Mouse (Mus musculus) stomach, embryonic 16.5 days (tissue): ENCODE measurements around the gene Rnf43. TPM values are rescaled to one million over a fixed set of nuclear protein-coding genes. Genes with fewer than 3 reads are reported as not detected.

Experiments used
- ATAC-seq: fragments of 200-750 bp; cut with Nextera tagmentation; 2 replicates; pipeline ENCODE4 v1.8.0; 2017; ENCODE audit warnings: moderate number of reproducible peaks, moderate TSS enrichment; ENCODE audit not compliant: insufficient read depth, low FRiP score
- H3K27ac ChIP-seq: fragments of 300-500 bp; sonication (generic); 2 replicates; pipeline ENCODE4 v1.5.1; 2014; ENCODE audit warnings: low read length
- H3K27me3 ChIP-seq: fragments of 300-500 bp; sonication (generic); 2 replicates; pipeline ENCODE4 v1.6.1; 2014; ENCODE audit warnings: low read length, control low read depth, mixed read lengths; ENCODE audit not compliant: control insufficient read depth, insufficient read depth
- H3K36me3 ChIP-seq: fragments of 300-500 bp; sonication (generic); 2 replicates; pipeline ENCODE4 v1.6.1; 2014; ENCODE audit warnings: low read length; ENCODE audit not compliant: control insufficient read depth, insufficient read depth
- H3K4me1 ChIP-seq: fragments of 300-500 bp; sonication (generic); 2 replicates; pipeline ENCODE4 v1.6.1; 2014; ENCODE audit warnings: low read length, control low read depth, mixed read lengths; ENCODE audit not compliant: control insufficient read depth, insufficient read depth
- H3K4me2 ChIP-seq: fragments of 300-500 bp; sonication (generic); 2 replicates; pipeline ENCODE4 v1.6.1; 2014; ENCODE audit warnings: low read depth, low read length, mixed read lengths
- H3K4me3 ChIP-seq: fragments of 300-500 bp; sonication (generic); replicated peaks from 2 replicates; pipeline ENCODE4 v1.5.1; 2014; ENCODE audit warnings: mild to moderate bottlenecking, low read length
- H3K9ac ChIP-seq: fragments of 300-500 bp; sonication (generic); 2 replicates; pipeline ENCODE4 v1.6.1; 2014; ENCODE audit warnings: low read length
- H3K9me3 ChIP-seq: fragments of 300-500 bp; sonication (generic); replicated peaks from 2 replicates; pipeline ENCODE4 v1.6.1; 2016; ENCODE audit warnings: low read length, control low read depth; ENCODE audit not compliant: control insufficient read depth
- WGBS: fragments of 180-500 bp; shearing (Covaris S2); extraction: QIAGEN DNeasy Blood & Tissue Kit; methylation state at CpG from one replicate; pipeline ENCODE4 v1.1.7; 2014; 5-methylcytosine and 5-hydroxymethylcytosine counted together
- polyA plus RNA-seq: library from polyadenylated mRNA; unstranded; fragments of >200 nt; fragmentation: Nextera tagmentation; extraction: Ambion mirVana; gene quantifications from 2 replicates; pipeline ENCODE4 v1.2.1, GENCODE M21; 2015

Rnf43 gene
- polyA plus RNA-seq, 1 experiment from 2014 or later, result 14.7 TPM

- Histone ChIP-seq H3K27me3 (no peaks in the 10 kb centered on the region), H3K9ac (no peak overlapping the region), H3K9me3 (no peaks in the 10 kb centered on the region), H3K36me3 (no peaks in the 10 kb centered on the region), H3K4me2 (no peak overlapping the region), H3K4me1 (no peaks in the 10 kb centered on the region; the same call in 1 of the 2 replicates), H3K4me3 (no peak overlapping the region), H3K27ac (no peak overlapping the region)
- no peak for ATAC-seq
- WGBS, result 80% methylated on average over 4 of the region's 4 CpGs
Observed at GRCm38 (mm10) chr11:87698126-87698525, 35.6 kb downstream of the Rnf43 start.

DNA sequence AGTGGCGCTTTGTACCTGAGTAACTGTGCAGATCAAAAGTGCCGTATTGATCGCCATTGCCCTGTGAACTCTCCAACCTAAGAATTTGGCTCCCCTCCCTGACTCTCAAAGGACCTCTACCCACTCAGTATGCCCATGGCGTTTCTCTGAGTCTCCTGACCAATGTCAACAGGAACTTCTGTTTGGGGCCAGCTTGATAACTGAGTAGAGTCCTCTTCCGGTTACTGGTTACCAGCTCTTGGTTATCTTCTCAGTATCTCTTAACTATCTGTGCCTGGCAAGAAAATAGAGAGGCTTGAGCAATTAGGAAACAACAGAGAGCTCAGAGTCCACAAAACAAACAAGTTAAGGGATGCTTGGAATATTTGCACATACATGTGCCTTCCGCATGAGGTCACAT lies 38.6 kb downstream of the Rnf43 start:
- 60% methylated on average over 6 of the region's 6 CpGs for WGBS
- H3K27ac ChIP-seq, result no peak overlapping the region

DNA sequence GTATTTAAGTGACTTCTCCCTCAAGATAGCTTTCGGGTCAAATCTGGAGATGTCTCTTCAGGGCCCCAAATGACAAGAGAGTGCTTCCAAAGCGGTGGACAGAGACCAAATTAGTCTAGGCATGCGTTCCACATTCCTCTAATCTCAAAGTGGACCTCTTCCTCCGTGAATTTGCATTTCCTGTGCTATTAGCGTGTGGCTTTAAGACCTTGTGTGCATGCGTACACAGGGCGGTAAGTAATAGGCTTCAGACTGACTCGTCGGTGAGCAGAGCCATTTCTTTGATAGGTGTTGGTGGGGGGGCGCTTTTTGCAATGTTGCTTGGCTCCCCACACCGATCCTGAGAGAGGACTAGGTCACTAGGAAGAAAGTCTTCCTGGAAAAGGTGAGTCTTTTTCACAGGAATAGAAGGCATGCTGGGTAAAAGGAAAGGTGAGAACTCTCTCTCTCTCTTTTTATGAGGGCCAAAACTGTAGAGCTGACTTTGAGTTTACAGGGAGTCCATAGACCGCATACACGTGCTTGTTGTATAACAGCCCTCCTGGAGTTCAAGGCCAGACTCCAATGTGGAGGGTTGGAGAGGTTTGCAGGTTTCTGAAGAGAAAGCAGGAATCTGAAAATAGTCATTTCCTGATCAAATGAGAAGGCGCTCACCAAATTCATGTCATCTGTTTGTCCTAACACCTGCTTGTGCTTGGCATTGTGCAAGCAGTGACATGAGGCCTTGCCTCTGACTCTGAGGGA lies 39.5 kb downstream of the Rnf43 start:
- WGBS, result 67% methylated on average over 14 of the region's 14 CpGs
- Histone ChIP-seq H3K4me3 (no peak overlapping the region), H3K9me3 (no peaks in the 10 kb centered on the region), H3K36me3 (no peaks in the 10 kb centered on the region), H3K4me2 (no peak overlapping the region), H3K27ac (peak overlapping the region; percentile 10; the same call in 1 of the 2 replicates), H3K27me3 (no peaks in the 10 kb centered on the region), H3K4me1 (peaks cover 6% of the 10 kb centered on the region; the same call in 1 of the 2 replicates), H3K9ac (no peak overlapping the region)
- ATAC-seq, result no peak

More for the DNA sequence above, 38.6 kb downstream of the Rnf43 start:
- Histone ChIP-seq H3K4me1 (peaks cover 6% of the 10 kb centered on the region; the same call in 1 of the 2 replicates), H3K9ac (no peak overlapping the region), H3K4me3 (no peak overlapping the region), H3K36me3 (no peaks in the 10 kb centered on the region), H3K27me3 (no peaks in the 10 kb centered on the region), H3K4me2 (no peak overlapping the region), H3K9me3 (no peaks in the 10 kb centered on the region)
- no peak for ATAC-seq

DNA sequence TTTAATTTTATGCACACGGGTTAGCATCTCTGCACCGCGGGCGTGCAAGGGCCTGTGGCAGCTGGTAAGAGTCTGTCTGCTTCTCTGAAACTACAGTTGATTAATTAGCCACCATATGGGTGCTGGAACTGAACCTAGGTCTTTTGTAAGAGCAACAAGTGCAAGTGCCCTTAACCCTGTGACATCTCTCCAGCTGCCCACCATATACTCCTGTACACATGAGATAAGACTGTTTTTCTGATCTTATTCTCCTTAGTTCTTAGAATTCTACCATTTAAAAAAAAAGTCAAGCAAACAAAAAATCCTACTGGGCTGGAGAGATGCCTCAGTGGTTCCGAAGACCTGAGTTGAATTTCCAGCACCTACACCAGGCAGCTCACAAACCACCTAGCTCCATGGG lies 41.1 kb downstream of the Rnf43 start:
- Histone ChIP-seq H3K4me1 (peaks cover 6% of the 10 kb centered on the region; the same call in 1 of the 2 replicates), H3K27me3 (no peaks in the 10 kb centered on the region), H3K4me3 (no peak overlapping the region), H3K9ac (no peak overlapping the region), H3K9me3 (no peaks in the 10 kb centered on the region), H3K36me3 (no peaks in the 10 kb centered on the region), H3K27ac (peak overlapping the region; percentile 7; the same call in 1 of the 2 replicates), H3K4me2 (no peak overlapping the region)
- no peak for ATAC-seq
- WGBS, result 72% methylated on average over 5 of the region's 5 CpGs

DNA sequence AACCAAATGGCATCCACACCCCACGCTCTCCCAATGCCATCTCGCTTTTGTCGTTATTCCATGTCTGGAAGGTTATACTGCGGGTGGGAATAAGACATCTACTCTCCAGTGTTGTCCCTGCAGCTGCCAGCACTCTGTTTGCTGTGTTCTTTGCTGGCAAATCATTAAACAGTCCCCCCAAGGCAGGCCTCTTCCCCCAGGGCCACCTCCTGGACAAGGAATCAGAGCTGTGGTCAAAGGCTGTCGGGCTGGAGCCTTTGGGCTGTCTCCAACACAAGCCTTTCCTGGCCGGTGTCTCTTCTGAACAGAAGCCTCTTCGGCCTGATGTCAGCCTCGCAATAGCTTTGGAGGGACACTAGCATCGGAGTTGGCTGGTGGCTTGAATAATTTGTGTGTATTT lies 41.8 kb downstream of the Rnf43 start:
- peak overlapping the region; percentile 6; the same call in 1 of the 2 replicates for H3K4me2 ChIP-seq
- ATAC-seq, result no peak; the same call in 1 of the 2 replicates

GRCm38 (mm10) chr11:87707570-87707969 lies 45.0 kb downstream of the Rnf43 start:
- H3K27ac ChIP-seq, result no peak overlapping the region
- no peaks in the 10 kb centered on the region for H3K36me3 ChIP-seq
- H3K9me3 ChIP-seq, result no peaks in the 10 kb centered on the region
- no peak overlapping the region for H3K4me2 ChIP-seq
- no peak overlapping the region for H3K9ac ChIP-seq
- H3K4me3 ChIP-seq, result no peak overlapping the region
- ATAC-seq, result no peak
- no peaks in the 10 kb centered on the region for H3K27me3 ChIP-seq
- peaks cover 25% of the 10 kb centered on the region for H3K4me1 ChIP-seq
- 56% methylated on average over 8 of the region's 8 CpGs for WGBS

More for the DNA sequence above, 41.8 kb downstream of the Rnf43 start:
- H3K9me3 ChIP-seq, result no peaks in the 10 kb centered on the region
- H3K27ac ChIP-seq, result peak overlapping the region; percentile 7
- 60% methylated on average over 9 of the region's 9 CpGs for WGBS
- no peaks in the 10 kb centered on the region for H3K36me3 ChIP-seq
- peaks cover 11% of the 10 kb centered on the region for H3K4me1 ChIP-seq
- 0 out of 2 replicates have a peak overlapping the region, but pooled peaks have one; percentile 16 for H3K9ac ChIP-seq
- no peaks in the 10 kb centered on the region for H3K27me3 ChIP-seq
- no peak overlapping the region for H3K4me3 ChIP-seq

GRCm38 (mm10) chr11:87708979-87709378 lies 46.5 kb downstream of the Rnf43 start:
- Histone ChIP-seq H3K4me1 (peaks cover 23% of the 10 kb centered on the region), H3K27ac (peak overlapping the region; percentile 94), H3K9me3 (no peaks in the 10 kb centered on the region), H3K4me3 (no peak overlapping the region), H3K4me2 (peak overlapping the region; percentile 55), H3K9ac (no peak overlapping the region; the same call in 1 of the 2 replicates), H3K36me3 (no peaks in the 10 kb centered on the region), H3K27me3 (no peaks in the 10 kb centered on the region)
- WGBS, result 74% methylated on average over 5 of the region's 5 CpGs
- no peak for ATAC-seq

GRCm38 (mm10) chr11:87709513-87710261 lies 47.2 kb downstream of the Rnf43 start:
- Histone ChIP-seq H3K9me3 (no peaks in the 10 kb centered on the region), H3K4me2 (peak overlapping the region; percentile 55), H3K4me1 (peaks cover 20% of the 10 kb centered on the region), H3K9ac (peak overlapping the region; percentile 60), H3K4me3 (peak overlapping the region; percentile 35), H3K27ac (peak overlapping the region; percentile 94), H3K36me3 (no peaks in the 10 kb centered on the region), H3K27me3 (no peaks in the 10 kb centered on the region)
- WGBS, result 7% methylated on average over 21 of the region's 21 CpGs
- peak; percentile 92 for ATAC-seq

- no peaks in the 10 kb centered on the region for H3K36me3 ChIP-seq
- 41% methylated on average over 7 of the region's 7 CpGs for WGBS
- H3K4me2 ChIP-seq, result peak overlapping the region; percentile 55
- peak overlapping the region; percentile 94 for H3K27ac ChIP-seq
- no peak for ATAC-seq
- H3K4me1 ChIP-seq, result peaks cover 20% of the 10 kb centered on the region
- H3K9me3 ChIP-seq, result no peaks in the 10 kb centered on the region
- H3K27me3 ChIP-seq, result no peaks in the 10 kb centered on the region
- H3K9ac ChIP-seq, result peak overlapping the region; percentile 60
- H3K4me3 ChIP-seq, result peak overlapping the region; percentile 35
Observed at GRCm38 (mm10) chr11:87710262-87710615, 47.7 kb downstream of the Rnf43 start.
